13 mouse cellular contexts compared by ENCODE assay signal in genomic region chr1:169893976-169894375, GRCm38 (mm10). TPM values are rescaled to one million over a fixed set of nuclear protein-coding genes. Genes with fewer than 3 reads are reported as not detected.
"Had no signal": no experiment of that assay in that cellular context is flagged by ENCODE, and none has a peak within 500 bp of the region (broad histone marks: within the 10 kb centered on the region; RNA-seq: fewer than 3 reads in every experiment).

No protein-coding gene starts in this region.

- H3K4me1 ChIP-seq: limb, embryonic 12.5 days; liver, embryonic 13.5 days; lung, embryonic 15.5 days; midbrain, embryonic 13.5 days had no signal

- H3K9ac ChIP-seq: limb, embryonic 12.5 days; liver, embryonic 13.5 days; liver, postnatal 0 days; lung, embryonic 15.5 days; midbrain, embryonic 13.5 days had no signal

- H3K4me2 ChIP-seq: limb, embryonic 12.5 days; liver, embryonic 13.5 days; lung, embryonic 15.5 days; midbrain, embryonic 13.5 days had no signal

- H3K36me3 ChIP-seq: limb, embryonic 12.5 days; liver, embryonic 13.5 days; lung, embryonic 15.5 days; midbrain, embryonic 13.5 days had no signal

- H3K9me3 ChIP-seq: limb, embryonic 12.5 days; liver, embryonic 13.5 days; lung, embryonic 15.5 days had no signal

- ATAC-seq: liver, postnatal 0 days; midbrain, embryonic 13.5 days had no signal

- H3K27ac ChIP-seq: limb, embryonic 12.5 days; liver, embryonic 13.5 days; lung, embryonic 15.5 days; macrophage; midbrain, embryonic 13.5 days had no signal

- H3K27me3 ChIP-seq: limb, embryonic 12.5 days; liver, embryonic 13.5 days; lung, embryonic 15.5 days; midbrain, embryonic 13.5 days had no signal

- H3K4me3 ChIP-seq: limb, embryonic 12.5 days; liver, embryonic 13.5 days; lung, embryonic 15.5 days; midbrain, embryonic 13.5 days had no signal

- DNase-seq: kidney, postnatal 10 days; layer of hippocampus, postnatal 36 days; liver; liver, embryonic 13.5 days; liver, postnatal 0 days; lung, postnatal 14 days; right cerebral cortex, postnatal 14 days had no signal

RNA-seq across cellular contexts. Expression of gene Ccdc190, which starts 34.5 kb away (rescaled TPM):
- polyA plus RNA-seq: kidney, embryonic 14.5 days; limb, embryonic 12.5 days; liver, embryonic 13.5 days; liver, postnatal 0 days; lung, embryonic 15.5 days; macrophage; spleen, adult 2 months had no signal
